Mouse (Mus musculus) right cerebral cortex, postnatal 4 days (tissue): ENCODE measurements around the gene Elfn1.
A peak's percentile ranks its signal among the peaks of the same experiment; 100 is the strongest.

ENCODE experiments used
- DNase-seq: peaks from one replicate; pipeline ENCODE4 v3.0.0-alpha.2; 2022

Gene Elfn1

DNA sequence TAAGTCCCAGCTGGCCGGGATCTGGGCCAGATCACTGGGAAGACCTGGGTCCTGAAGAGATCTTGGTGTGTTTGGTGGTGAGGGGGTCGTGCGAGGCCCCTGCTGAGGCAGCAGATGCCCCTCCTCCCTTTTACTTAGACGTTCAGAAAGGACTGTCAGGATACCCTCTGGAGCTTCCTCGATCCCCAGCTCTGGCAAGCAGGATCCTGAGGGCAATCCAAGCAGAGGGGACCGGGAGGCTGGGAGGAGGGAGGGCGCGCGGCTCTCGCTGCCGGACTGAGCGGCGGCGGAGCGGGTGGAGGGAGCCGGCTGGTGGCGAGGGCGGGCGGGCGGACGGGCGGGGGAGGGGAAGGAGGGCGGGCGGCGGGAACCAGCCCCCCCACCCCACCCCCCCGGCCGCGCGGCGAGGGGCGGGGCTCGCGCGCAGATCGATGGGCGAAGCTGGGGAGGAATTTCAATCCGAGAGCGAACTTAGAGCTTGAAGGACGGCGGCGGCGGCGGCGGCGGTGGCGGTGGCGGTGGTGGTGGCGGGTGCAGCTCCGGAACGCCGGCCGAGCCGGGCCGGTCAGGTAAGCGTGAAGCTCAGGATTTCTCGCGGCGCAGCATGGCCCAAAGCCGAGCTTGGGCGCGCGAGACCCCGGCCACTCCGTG lies 4.5 kb downstream of the Elfn1 start:
- no peak for DNase-seq

DNA sequence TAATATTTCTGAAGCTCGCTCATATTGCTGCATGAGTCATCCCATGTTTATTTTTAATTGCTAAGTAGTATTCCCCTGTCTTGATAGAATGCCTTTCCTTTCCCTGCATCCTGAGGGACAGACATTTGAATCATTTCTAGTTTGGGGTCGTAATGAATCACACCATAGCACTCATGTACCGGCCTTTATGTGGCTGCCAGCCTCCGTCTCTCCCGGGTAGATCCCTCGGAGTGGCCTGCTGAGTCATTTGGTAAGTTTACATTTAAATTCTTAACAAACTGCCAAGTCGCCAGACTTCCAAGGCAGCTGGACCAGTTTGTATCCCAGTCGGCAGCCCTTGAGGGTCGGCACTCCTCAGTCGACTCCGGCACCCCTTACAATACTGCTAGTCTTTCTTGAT lies 13.9 kb downstream of the Elfn1 start:
- DNase-seq: no peak

DNA sequence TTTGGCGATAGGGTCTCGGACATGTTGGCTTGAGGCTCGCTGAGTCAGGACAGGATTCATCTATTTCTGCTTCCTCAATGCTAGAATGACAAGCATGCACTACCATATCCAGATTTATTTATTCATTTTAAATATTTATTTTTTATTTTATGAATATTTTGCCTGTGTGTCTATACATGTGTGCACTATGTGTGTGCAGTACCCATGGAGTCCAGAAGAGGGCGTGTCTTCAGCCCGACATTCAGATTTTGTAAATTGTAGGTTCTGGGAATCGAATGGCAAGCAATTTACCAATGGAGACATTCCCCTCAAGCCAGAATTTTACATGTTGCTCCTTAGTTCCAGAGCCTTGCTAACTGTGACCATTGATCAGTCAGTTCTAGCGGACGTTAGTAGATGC lies 16.1 kb downstream of the Elfn1 start:
- no peak for DNase-seq

DNA sequence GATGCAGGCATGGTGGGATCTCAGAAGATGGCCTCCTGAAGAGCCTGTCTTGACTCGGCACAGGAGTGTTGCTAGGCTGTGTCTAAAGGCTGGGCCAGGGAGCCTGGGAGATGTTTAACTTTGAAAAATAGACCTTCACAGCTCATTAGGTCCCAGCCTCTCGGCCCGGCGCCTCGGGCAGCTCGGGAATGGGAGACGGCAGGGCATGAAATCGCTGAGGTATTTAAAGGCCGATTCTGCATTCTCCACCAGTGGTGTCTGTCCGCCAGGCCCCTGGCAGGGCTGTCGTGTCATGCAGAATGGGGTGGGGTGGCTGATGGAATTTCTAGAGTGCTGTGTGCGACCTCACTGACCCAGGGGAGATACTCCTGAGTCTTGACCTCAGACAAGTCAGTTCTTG lies 22.4 kb downstream of the Elfn1 start:
- no peak for DNase-seq

DNA sequence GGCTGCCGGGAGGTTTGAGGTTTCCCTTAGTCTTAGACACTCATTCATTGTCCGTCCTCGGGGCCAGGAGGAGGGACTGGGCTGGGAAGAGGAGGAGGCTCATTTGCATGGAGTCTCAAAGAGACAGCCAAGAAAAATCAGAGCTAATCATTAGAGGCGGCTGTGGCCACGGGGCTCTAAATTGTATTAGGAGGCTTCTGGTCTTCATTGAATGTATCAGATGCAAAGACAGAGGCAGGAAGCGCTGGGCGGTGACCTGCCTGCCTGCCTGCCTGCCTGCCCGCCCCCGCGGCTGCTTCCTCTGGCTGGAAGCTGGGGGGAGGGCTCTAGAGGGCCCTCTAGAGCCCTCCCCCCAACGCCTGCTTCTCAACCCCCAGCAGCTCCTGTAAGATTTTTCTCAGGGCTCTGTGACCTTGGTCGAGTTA lies 23.2 kb downstream of the Elfn1 start:
- DNase-seq: no peak

DNA sequence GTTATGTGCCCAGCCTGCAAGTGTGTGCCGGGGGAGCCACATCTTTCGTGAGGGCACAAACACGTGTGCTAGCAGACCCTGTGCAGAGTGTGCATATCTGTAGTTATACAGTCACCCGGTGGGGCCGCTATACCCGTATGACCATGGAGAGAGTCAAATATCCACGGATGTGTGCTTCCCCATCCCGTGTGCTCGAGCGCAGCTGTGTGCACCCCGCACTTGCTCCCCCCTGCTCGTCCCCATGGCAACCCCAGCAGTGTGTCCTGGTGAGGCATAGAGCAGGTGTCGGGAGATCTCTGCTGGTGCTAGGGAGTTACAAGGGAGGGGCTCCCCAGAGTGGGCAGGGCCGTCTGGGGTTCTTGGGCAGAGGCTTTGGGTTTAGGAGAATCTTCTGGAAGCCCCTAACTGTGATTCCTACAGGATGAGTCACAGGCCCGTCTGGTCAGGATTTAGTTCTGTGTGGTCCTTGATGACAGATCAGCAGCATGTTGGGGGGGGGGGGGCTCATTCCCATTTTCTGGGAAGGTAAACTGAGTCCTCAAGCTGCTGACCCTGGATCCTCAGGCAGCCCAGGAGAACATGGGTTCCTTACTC lies 24.3 kb downstream of the Elfn1 start:
- peak; percentile 46 for DNase-seq

DNA sequence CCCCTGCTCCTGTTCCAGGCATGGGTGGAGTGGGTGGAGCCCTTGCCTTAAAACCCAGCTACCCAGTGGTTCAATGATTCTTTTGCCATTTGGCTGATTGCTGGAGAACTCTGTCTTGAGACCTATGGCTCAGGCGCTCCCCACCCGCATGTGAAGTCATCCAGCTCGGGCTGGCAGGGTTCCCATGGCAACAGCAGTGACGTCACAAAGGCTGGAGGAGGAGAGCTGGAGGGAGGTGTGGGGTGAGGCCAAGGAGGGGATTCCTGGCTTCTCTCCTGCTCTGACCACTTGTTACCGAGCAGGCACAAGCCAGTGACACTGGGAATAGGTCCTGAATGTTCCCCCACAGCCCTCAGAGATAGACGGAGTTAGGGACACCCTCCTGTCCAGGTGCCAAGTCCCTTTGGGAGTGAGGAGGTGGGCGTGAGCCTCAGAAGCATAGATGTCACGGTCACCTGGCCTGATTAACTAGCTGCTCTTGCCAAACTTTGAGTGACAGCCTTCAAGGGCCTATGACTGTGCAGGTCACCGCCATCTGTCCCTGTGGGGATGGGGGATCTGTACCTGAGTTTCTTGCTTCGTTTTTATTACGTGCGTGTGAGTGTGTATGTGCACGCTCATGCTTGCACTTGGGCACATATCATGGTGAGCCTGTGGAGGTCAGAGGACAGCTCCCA lies 25.0 kb downstream of the Elfn1 start:
- peak; percentile 76 for DNase-seq

DNA sequence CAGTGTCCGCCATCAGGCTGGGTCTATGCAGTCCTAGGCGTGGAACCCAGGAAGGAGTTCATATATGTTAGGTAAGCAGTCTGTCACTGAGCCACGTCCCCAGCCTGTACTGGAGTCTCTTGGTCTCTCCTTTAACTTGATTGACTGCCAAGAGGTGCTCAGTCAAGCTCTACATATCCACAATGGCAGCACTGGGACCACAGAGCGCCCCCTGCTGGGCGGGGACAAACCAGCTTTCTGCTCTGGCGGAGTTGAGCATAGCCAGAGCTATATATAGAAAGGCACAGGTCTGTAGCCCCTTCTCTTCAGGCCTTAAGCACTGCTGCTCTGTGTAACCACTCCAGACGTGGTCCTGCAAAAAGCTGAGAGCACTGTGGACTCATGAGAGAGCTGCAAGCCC lies 25.7 kb downstream of the Elfn1 start:
- DNase-seq: peak; percentile 46

DNA sequence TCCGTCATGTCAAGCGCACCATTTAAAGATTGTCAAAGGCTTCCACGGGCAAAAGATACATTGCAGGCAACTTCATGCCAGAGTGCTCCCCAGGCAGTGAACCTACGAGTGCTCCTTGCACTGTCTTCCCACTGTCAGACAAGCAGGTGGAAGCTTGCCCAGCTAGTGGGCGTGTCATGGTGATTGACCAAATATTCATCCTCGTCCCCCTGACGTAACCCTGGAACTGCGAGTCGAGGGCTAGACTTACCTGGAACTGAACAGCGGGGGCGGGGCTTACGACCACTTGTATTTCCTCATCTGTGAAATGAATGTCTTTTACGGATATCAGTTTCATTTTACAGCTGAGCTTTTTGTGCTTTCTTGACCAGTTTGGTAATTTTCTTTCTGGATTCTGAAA lies 28.7 kb downstream of the Elfn1 start:
- DNase-seq: no peak

DNA sequence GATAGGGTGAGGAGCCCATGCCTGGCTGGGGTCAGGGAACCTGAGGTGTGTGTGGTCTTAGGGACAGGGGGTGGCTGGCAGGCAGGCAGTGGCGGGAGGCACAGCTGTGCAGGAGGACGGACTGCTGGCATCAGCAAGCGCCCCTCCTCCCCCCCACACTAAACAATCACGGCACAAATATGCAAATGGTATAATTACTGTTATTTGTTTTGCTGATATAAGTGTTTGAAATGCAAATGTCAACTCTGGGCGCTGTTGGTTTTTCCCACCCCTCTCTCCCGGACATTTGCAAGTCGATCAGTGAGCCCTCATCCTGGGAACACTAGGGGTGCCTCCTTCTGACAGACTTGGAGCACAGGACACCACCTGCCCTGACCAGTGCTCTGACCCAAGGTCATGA lies 37.0 kb downstream of the Elfn1 start:
- DNase-seq: no peak

DNA sequence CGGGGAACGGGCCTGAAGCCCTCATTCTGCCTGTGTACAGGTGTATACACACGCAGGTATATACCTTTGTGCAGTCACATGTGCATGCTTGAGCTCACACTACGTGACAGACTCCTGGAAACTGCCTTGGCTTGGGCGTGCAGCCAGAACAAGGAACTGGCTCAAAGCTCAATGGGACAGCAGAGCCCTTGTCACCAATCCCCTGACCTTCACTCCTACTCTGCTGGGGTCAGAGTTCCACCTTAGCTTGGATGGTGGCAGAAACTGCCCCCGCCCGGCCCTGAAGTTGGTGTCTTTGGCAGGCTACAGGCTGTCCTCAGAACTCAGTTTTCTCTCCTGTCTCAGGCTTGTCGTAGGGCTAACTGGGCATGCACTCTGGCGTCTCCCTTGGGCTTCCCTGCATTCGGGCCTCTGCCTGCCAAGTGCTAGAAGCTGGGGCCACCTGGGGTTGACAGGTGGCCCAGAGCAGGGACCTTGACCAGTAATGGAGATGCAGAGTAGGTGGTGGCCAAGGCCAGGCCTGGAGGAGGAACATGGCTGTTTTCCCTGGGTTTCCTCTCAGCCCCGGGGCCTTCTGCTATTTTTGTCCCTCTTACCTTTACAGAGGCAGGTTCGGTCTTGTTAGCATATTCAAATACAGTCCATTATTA lies 38.1 kb downstream of the Elfn1 start:
- DNase-seq: no peak

DNA sequence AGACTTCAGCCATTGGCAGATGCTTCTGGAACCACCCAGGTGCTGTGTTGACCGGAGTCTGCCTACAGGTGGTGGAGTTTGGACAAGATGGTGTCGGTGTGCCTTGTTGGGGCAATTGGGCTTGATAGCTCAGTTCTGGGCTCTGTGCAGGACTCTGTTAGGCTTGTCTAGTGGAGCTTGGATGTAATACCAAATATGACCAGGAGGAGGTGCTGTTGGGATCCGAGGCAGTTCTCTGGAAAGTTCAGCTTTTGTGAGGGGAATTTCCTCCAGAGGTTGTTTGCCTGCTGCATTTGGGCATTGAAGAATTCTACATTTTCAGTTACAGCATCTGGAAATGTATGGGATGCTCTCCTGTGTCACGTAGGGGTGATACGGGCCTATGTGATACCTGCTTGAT lies 39.7 kb downstream of the Elfn1 start:
- no peak for DNase-seq

DNA sequence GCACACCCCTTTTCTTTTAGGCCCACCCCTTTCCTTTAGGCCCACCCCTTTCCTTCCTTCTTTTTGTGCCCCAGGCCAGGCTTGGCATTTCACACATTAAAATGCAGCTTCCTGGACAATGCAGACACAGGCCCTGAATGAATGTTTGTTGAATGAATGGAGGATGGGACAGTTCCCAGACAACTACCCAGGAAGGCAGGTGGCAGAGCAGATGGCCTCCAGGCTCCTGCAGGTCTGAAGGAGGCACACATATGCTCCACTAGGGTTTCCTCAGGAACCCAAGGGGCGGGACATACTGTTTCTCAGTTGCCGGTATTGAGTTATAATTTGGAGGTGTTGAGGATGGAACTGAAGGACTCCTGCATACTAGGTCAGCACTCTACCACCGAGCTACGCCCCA lies 40.8 kb downstream of the Elfn1 start:
- DNase-seq: no peak

DNA sequence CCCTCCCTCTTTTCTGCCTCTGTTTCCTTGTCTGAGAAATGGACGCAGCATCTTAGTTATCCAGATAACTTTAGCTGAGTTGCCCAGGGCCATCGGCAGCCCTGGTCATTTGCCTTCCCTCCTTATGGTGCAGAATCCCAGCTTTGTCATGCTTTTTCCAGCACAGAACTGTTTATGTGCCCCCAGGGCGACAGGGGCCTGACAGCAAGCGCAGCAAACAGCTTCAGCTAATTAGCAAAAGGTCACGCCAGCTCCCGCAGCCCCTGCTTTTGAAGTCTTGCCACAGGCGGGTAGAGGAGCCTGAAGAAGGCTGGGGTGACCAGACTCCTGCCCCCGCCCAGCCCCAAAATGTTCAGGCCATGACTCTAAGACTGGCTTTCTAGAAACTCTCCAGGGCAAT lies 41.6 kb downstream of the Elfn1 start:
- DNase-seq: no peak

DNA sequence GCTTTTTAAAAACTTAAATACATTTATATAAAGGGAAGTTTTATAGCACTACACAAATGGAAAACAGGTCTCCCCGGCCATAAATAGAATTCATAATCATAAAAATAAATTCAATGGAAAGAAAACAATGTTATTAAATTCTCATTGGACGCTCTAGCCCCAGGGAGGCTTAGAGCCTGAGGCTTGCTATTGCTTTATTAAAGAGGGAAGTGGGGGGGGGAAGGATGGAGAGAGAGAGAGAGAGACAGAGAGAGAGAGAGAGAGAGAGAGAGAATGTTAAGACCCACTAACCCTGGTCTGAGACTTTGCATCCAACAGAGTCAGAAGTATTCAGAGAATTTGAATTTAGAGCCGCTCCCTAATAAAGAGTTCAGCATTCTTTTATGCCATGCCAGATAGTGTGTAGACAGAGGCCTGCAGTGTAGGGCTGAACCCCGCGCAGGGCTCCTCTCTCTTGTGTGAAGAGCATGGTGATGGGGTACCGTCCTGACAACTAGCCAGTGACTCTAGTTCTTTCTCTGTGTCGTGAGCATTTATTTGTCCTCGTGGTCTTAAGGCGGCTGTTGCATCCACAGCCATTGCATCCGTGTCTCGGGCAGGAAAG lies 42.3 kb downstream of the Elfn1 start:
- DNase-seq: no peak

DNA sequence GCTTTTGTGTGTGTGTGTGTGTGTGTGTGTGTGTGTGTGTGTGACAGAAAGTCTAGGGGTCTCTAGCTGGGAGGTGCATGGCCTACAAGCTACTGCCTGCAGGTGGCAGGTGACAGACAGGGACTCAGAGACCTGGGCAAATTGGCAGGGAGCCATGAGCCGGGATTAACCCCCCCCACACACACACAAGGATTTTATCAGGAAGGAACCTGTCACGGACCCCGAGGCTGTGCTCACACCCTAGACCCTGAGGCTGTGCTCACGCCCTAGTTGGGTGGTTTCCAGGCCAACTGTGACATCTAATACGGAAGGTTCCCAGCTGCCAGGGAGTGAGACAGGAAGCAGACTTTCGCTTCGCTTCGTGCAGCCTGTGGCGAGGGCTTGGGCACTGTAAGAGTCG lies 49.1 kb downstream of the Elfn1 start:
- no peak for DNase-seq

DNA sequence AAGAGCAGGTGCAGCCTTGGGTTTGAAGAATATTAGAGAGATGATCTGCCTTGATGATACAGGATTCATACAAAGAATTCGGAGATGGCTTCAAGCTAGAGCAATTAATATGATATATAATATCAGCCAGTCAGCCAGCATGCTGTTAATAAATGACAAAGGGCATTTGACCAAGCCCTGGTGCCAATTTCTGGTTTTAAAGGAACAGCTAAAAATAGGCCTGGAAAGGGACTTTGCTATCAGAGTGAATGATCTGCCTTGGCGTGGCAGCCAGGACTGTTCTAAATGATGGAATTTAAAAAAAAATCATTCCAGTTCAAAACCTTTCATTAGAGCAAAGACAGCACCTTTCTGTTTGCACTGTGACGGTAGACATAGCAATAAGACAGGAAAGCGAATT lies 52.0 kb downstream of the Elfn1 start:
- no peak for DNase-seq

DNA sequence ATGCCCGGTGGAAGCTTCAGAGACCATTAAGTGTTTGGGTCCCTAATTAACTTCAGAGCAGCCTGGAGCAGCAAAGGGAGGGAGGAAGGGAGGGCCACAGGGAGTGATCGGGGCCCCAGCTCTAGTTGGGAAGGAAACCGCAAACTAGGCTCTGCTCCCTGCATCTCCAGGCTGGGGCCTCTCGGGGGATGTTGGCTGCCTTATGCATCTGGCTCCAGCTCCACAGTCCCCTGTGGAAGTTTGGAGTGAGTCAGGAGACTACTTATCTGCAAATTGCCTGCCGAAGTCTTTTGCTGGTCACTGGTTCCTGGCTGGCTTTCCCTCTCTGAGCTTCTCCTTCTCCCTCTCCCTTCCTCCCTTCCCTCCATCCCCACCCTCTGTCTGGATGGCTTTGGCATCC lies 56.6 kb downstream of the Elfn1 start:
- DNase-seq: no peak

DNA sequence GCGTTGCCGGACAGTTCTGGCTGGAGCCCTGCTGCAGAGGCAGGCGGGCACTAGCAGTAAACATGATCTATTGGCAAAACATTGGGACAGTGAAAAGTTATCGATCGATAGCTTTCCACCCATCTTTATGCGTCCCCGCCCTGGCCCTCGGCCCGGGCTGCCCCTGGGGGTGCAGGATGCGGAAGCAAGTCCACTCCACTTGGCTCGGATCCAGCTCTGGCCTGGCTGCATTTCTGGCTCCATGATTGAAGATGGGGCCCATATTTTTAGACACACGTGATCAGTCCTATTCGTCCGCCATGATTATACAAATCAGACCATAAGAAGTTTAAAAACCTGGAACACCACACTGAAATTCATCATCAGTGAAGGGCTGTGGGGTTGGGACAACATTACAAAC lies 57.9 kb downstream of the Elfn1 start:
- no peak for DNase-seq

DNA sequence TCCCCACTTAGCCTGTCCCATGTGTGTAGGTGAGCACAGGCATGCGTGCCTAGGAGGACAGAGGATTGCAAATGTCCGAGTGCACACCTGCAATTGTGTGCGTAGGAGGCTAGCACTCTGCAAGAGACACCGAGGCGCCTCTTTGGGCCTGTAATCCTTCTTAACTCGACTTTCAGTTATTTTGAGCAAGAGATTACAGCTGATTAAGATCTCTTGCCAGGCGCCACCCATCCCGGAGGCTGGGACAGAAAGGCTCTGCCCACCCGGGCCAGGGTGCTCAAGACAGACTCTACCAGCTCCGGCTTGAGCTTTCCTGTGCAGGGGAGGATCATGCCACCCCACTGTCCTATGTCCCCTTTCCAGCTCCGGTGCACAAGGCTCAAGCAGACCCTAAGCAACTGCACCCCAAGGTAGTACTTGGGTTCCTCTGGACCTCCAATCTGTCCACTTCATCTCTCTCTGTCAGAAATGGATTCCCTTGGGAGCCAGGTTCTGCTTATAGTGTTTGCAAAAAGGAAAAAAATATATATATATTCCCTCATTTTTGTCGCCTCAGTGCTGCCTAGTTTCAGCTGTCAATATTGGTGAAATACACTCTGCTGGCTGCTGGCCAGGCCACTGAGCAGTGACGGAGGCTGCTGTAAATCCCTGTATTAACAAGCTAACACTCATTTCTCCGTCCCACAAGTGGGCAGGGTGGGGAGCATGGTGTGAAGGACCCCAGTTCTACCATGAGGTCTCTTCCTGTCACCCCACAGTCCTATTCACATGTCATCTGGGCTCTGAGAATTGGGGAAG lies 61.6 kb downstream of the Elfn1 start:
- DNase-seq: peak; percentile 44

DNA sequence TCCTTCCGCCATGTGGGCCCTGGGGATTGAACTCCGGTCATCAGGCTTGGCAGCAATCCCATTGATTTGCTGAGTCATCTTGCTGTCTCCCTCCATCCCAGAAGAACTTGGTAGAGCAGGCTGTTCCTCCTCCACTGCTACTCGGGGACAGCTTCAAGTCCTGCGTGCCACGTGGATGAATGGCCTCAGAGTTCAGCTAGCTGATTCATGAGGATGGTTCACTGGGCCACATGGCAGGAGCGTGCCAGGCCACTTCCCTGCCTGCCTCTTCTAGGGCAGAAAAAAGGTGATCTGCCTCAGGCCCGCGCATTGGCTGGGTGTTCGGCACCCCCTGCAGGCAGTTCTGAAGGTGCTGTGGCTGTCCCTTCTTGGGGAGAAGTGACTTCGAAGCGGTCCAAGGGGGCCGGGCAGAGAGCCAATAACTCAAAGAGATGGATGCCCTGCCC lies 62.5 kb downstream of the Elfn1 start:
- DNase-seq: peak; percentile 42

DNA sequence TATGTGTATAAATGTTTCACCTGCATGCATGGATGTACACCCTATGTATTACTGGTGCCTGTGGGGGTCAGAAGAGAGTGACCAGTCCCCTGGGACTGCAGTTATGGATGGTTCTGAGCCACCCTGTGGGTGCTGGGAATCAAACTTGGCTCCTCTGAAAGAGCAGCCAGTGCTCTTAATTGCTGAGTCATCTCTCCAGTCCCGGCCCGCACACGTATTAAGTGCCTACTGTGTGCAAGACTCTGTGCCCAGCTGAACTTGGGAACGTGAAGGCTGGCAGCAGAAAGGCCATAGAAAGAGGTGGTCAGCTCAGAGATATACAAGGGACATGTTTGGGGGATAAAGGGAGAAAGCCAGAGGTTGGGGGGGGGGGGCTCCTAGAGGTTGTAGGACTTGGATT lies 68.8 kb downstream of the Elfn1 start:
- no peak for DNase-seq

DNA sequence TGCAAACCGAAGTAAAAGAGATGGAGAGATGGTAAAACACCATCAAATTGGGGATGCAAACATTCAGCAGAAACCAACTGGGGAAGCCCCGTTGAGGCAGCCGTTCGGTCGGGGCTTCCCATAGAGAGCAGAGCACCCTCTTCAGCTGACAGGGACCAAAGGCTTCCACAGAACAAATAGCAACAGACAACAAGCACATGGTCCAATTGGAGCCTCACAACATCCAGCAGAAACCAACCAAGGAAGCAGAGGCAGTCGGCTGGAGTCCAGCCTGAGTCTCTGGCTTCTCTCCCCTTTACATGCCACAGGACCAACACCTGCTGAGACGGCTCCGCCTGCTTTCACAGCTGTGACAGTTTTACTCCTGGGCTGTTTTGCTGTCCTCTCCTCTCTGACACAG lies 69.7 kb downstream of the Elfn1 start:
- DNase-seq: no peak
